Mouse (Mus musculus) inflammation-experienced regulatory T-cells (primary cell): Measurements from ENCODE around the gene Pax1. TPM values are rescaled to one million over a fixed set of nuclear protein-coding genes. Genes with fewer than 3 reads are reported as not detected.

Experiments used
- polyA plus RNA-seq, 2 experiments: library from polyadenylated mRNA; unstranded; fragments of 100-300 nt; shearing (Covaris generic); gene quantifications; one replicate each; pipeline ENCODE4 v1.2.1; 2017

Gene Pax1
- 1 to 10 TPM in 1 of 2 experiments, not detected in 1; 2.4 TPM for polyA plus RNA-seq

DNA sequence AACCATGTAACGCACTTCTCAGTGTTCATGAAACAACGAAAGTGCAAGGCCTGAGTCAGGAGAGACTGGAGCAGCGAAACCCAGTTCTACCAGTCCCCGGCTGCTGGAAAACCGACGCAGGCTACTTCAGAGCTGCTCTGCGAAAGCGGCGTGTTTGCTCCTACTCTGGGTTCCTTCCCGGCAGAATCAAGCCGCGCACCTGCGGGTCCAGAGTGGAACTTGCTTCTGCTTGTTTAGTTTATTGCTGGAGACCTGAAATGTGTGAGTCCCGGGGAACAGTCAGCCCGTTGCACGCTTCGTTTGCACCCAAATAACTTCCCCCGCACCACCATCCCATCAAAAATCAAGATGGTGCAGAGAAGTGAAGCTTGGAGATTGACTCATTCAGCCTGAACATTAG, at the start of gene Pax1:
Gene Pax1, plus strand, starts transcription at position 345 of the 400 bp plus-strand sequence.

Other genes with a start within 250 kb of the Pax1 start
- gene Nkx2-2, start 167.7 kb upstream of the Pax1 start, polyA plus RNA-seq = not detected